Mouse (Mus musculus): Measurements from ENCODE around the gene A930004D18Rik. TPM values are rescaled to one million over a fixed set of nuclear protein-coding genes. Genes with fewer than 3 reads are reported as not detected.

The A930004D18Rik gene
- polyA plus RNA-seq, 1 experiment from 2014 or later, result 2.6 TPM

- no peak for DNase-seq (ENCODE audit: low spot score)
Observed at GRCm38 (mm10) chr2:18038141-18038752, 710 bp upstream of the A930004D18Rik start.

GRCm38 (mm10) chr2:18034371-18035250 is 2.9 kb downstream of the A930004D18Rik start:
- no peak for DNase-seq (ENCODE audit: low spot score)

GRCm38 (mm10) chr2:18033166-18034108 is 4.1 kb downstream of the A930004D18Rik start:
- no peak for DNase-seq (ENCODE audit: low spot score)

- no peak for DNase-seq (ENCODE audit: low spot score)
Observed at GRCm38 (mm10) chr2:18032538-18032895, 5.0 kb downstream of the A930004D18Rik start.

- DNase-seq (ENCODE audit: low spot score), result no peak
Observed at GRCm38 (mm10) chr2:18031831-18032537, 5.6 kb downstream of the A930004D18Rik start.

GRCm38 (mm10) chr2:18031271-18031821 is 6.2 kb downstream of the A930004D18Rik start:
- peak; percentile 12 for DNase-seq (ENCODE audit: low spot score)

GRCm38 (mm10) chr2:18030581-18030980 is 7.0 kb downstream of the A930004D18Rik start:
- DNase-seq (ENCODE audit: low spot score), result no peak

GRCm38 (mm10) chr2:18029656-18030055 is 7.9 kb downstream of the A930004D18Rik start:
- no peak for DNase-seq (ENCODE audit: low spot score)

- peak; percentile 61 for DNase-seq (ENCODE audit: low spot score)
Observed at GRCm38 (mm10) chr2:18028140-18029021, 9.2 kb downstream of the A930004D18Rik start.

GRCm38 (mm10) chr2:18027448-18028139 is 9.9 kb downstream of the A930004D18Rik start:
- DNase-seq (ENCODE audit: low spot score), result peak; percentile 93

- peak; percentile 22 for DNase-seq (ENCODE audit: low spot score)
Observed at GRCm38 (mm10) chr2:18026116-18026947, 11.2 kb downstream of the A930004D18Rik start.

- no peak for DNase-seq (ENCODE audit: low spot score)
Observed at GRCm38 (mm10) chr2:18025781-18026115, 11.8 kb downstream of the A930004D18Rik start.

- DNase-seq (ENCODE audit: low spot score), result no peak
Observed at GRCm38 (mm10) chr2:18025116-18025515, 12.4 kb downstream of the A930004D18Rik start.

GRCm38 (mm10) chr2:18022886-18023285 is 14.7 kb downstream of the A930004D18Rik start:
- DNase-seq (ENCODE audit: low spot score), result no peak

- DNase-seq (ENCODE audit: low spot score), result no peak
Observed at GRCm38 (mm10) chr2:18019122-18019521, 18.4 kb downstream of the A930004D18Rik start.

GRCm38 (mm10) chr2:18017321-18017720 is 20.2 kb downstream of the A930004D18Rik start:
- DNase-seq (ENCODE audit: low spot score), result no peak

- DNase-seq (ENCODE audit: low spot score), result no peak
Observed at GRCm38 (mm10) chr2:18016639-18017038, 20.9 kb downstream of the A930004D18Rik start.

GRCm38 (mm10) chr2:18015581-18015980 is 22.0 kb downstream of the A930004D18Rik start:
- no peak for DNase-seq (ENCODE audit: low spot score)

Measured in thymus, postnatal 0 days (tissue).